Mouse (Mus musculus) G1E (cell line): ENCODE measurements around the gene Cav2.

Experiments used
- CTCF ChIP-seq: IDR thresholded peaks from 2 replicates; pipeline ENCODE4 v1.5.1; 2012; ENCODE audit warnings: low read depth, low read length, inconsistent platforms, mixed read lengths
- GATA1 ChIP-seq: IDR thresholded peaks from 2 replicates; pipeline ENCODE4 v1.6.1; 2012; ENCODE audit warnings: borderline replicate concordance, low read length, inconsistent platforms, mixed read lengths
- GATA2 ChIP-seq: IDR thresholded peaks from 2 replicates; pipeline ENCODE4 v1.6.1; 2012; ENCODE audit warnings: low read depth, low read length, inconsistent platforms, borderline replicate concordance
- POLR2AphosphoS5 ChIP-seq: IDR thresholded peaks from 2 replicates; pipeline ENCODE4 v1.6.1; 2012; ENCODE audit warnings: low read depth, low read length, inconsistent platforms; ENCODE audit not compliant: insufficient replicate concordance
- TAL1 ChIP-seq: conservative IDR thresholded peaks from 2 replicates; pipeline ENCODE4 v1.6.1; 2012; ENCODE audit warnings: low read depth, low read length, inconsistent platforms, mixed read lengths

DNA sequence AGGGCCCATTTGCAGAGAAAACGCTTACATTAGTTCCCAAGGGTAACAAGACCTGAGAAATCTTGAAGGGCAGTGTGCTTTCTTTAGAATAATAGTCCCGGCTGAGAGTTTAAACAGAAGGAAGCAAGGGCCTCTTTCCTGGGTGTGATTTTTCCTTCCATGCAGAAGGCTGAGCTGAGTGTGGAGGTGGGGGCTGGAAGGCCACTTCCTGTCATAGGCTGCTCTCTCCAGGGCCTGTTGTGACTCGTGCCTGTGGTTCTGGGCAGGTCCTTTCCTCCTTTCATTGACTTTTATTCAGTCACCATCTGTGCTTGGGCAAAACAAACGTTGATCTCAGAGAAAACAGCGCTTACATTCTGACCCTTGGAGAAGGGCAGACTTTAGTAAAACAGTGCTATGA, 1.2 kb downstream of the Cav2 start:
- no peak for TF ChIP-seq CTCF
- no peak for TF ChIP-seq GATA1
- TF ChIP-seq POLR2AphosphoS5, result no peak
- no peak for TF ChIP-seq TAL1
- no peak for TF ChIP-seq GATA2
